Mouse (Mus musculus): ENCODE results near the gene Rbm8a. TPM values are rescaled to one million over a fixed set of nuclear protein-coding genes. Genes with fewer than 3 reads are reported as not detected.

The Rbm8a gene
- total RNA-seq (2014; fragmentation: Nextera tagmentation) = 174 and 189 TPM in 2 replicates
- total RNA-seq (2017) = 95.5 and 108 TPM in 2 replicates

GRCm38 (mm10) chr3:96629729-96630600 is at the start of gene Rbm8a:
TSS of gene Rbm8a (plus strand) at chr3:96629933.
- ATAC-seq (replicated peaks; ENCODE audit: low FRiP score, low TSS enrichment, poor library complexity, severe bottlenecking) = peak; percentile 95

DNA sequence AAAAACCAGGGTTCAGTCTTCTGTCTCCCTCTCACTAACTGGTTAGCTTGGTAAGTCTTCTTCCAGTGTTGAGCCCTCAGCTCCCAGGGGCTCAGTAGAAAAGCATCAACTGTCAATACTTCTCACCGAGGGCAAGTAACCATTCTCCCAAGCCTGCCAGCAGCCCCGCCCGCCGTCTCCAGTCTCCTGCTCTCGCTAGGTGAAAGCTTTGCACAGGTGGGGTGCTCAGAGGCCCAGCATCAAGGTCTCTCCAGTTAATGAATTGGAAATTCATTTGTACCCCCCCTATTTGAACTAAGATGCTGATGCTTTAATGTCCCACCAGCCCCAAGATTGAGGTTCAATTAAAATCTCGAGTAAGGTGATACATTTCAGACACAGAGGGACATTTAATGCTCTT is 48.6 kb upstream of the Rbm8a start:
- ATAC-seq (replicated peaks; ENCODE audit: low FRiP score, low TSS enrichment, poor library complexity, severe bottlenecking) = no peak

GRCm38 (mm10) chr3:96581771-96582515 is 47.8 kb upstream of the Rbm8a start:
- ATAC-seq (replicated peaks; ENCODE audit: low FRiP score, low TSS enrichment, poor library complexity, severe bottlenecking) = no peak

DNA sequence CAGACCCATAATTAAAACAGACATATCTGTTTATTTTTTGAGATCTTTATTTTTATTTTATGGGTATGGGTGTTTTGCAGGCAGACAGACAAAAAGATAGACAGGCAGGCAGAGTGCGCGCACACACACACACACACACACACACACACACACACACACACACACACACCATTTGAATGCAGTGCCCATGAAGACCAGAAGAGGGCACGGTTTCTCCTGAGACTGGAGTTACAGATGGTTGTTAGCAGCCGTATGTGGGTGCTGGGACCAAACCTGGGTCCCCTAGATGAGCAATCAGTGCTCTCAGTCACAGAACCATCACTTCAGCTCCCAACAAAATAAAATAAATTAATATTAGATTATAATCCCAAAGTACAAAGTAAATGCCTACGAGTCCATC is 46.3 kb upstream of the Rbm8a start:
- ATAC-seq (replicated peaks; ENCODE audit: low FRiP score, low TSS enrichment, poor library complexity, severe bottlenecking) = no peak

DNA sequence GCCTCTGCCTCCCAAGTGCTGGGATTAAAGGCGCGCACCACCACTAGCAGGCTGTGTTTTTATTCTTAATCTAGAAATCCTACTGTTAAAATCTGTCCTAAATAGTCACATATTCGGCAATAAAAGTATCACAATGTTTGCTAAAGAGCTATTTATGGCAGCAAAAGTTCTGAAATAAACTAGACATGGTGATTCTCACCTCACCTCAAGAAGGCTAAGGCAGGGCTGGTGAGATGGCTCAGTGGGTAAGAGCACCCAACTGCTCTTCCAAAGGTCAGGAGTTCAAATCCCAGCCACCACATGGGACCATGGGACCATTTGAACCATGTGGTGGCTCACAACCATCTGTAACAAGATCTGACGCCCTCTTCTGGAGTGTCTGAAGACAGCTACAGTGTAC is 39.1 kb upstream of the Rbm8a start:
- ATAC-seq (replicated peaks; ENCODE audit: low FRiP score, low TSS enrichment, poor library complexity, severe bottlenecking) = no peak

DNA sequence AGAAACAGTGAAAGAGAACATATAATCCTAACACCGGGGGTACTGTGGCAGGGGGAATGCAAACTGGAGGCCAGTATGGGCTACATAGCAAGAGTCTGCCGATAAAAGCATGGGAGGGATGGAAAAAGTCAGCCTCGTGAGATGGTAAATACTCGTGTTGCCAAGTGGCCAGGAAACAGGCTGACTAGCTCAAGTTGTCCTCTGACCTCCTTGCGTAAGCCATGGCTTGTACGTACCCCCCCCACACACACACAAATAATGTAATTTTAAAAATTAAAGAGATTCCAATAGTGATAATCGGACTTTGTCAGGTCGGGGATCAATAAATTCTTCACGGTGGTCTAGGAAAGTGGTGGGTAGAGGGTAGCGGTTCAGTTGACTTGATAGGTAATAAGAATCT is 36.4 kb upstream of the Rbm8a start:
- no peak for ATAC-seq (replicated peaks; ENCODE audit: low FRiP score, low TSS enrichment, poor library complexity, severe bottlenecking)

GRCm38 (mm10) chr3:96593790-96594560 is 35.8 kb upstream of the Rbm8a start, which contains the start of gene Polr3gl:
TSS of gene Polr3gl (minus strand) at chr3:96594181.
- ATAC-seq (replicated peaks; ENCODE audit: low FRiP score, low TSS enrichment, poor library complexity, severe bottlenecking) = peak; percentile 94

- no peak for ATAC-seq (replicated peaks; ENCODE audit: low FRiP score, low TSS enrichment, poor library complexity, severe bottlenecking)
Measured at GRCm38 (mm10) chr3:96594851-96595250, 34.9 kb upstream of the Rbm8a start.

DNA sequence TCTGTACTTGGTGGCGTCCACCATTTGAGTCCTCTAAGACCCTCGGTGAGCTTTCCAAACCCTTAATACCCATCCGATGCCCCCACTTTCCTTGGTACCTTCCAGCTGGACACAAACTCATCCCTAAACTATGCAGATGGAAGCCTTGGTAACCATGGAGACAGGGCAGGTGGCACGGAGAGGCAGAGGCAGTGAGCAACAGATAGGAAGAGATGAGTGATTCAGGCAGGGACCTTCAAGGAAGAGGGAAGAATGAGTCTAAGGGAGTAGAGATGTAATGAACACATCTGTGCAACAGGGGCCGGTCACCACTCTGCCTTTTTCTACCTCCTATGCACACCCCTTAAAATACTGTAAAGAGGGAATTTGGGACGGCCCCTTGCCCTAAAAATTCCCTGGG is 34.1 kb upstream of the Rbm8a start:
- ATAC-seq (replicated peaks; ENCODE audit: low FRiP score, low TSS enrichment, poor library complexity, severe bottlenecking) = no peak

- ATAC-seq (replicated peaks; ENCODE audit: low FRiP score, low TSS enrichment, poor library complexity, severe bottlenecking) = no peak
Measured at GRCm38 (mm10) chr3:96596228-96596707, 33.5 kb upstream of the Rbm8a start, which contains the start of gene Ankrd34a. TSS of gene Ankrd34a (plus strand) at chr3:96596636.

DNA sequence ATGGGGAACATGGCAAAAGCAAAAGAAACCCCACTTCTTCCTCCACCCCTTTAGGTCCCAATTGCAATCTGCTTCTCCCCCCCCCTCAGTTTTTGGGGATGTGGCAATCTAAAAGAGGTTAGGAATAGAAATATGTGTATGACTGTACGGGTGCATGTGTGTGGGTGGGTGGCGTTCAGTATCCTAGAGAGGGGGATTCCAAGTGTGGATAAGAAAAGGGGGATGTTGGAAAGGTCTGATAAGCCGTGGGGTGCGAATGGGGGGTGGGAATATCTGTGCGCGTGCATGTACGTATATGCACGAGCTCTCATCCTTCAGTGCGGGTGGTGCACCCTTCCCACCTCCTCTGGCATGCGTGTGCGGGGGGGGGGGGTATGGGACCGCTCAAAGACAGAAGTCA is 32.9 kb upstream of the Rbm8a start:
- no peak for ATAC-seq (replicated peaks; ENCODE audit: low FRiP score, low TSS enrichment, poor library complexity, severe bottlenecking)

- no peak for ATAC-seq (replicated peaks; ENCODE audit: low FRiP score, low TSS enrichment, poor library complexity, severe bottlenecking)
Measured at GRCm38 (mm10) chr3:96597435-96597891, 32.3 kb upstream of the Rbm8a start.

GRCm38 (mm10) chr3:96598156-96599068 is 31.3 kb upstream of the Rbm8a start:
- ATAC-seq (replicated peaks; ENCODE audit: low FRiP score, low TSS enrichment, poor library complexity, severe bottlenecking) = no peak

GRCm38 (mm10) chr3:96599069-96599393 is 30.7 kb upstream of the Rbm8a start:
- no peak for ATAC-seq (replicated peaks; ENCODE audit: low FRiP score, low TSS enrichment, poor library complexity, severe bottlenecking)

DNA sequence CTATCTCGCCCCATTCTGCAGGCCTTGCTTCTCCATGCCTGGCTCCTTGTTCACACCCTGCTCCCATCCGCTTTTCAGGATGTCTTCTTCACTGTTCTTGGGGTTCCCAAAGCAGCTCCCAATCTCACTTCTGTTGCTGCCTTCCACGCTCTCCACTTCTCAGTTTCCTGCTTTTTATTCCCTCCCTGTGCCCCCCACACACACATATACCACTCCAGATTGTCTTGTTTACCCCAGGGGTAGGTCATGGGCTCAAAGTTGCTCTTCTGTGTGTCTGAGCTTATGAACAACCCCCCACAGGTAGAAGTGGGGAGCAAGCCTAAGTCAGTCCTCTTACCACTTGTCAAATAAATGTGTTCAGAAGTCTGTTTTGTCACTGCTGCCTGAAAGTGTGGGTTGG is 30.3 kb upstream of the Rbm8a start:
- ATAC-seq (replicated peaks; ENCODE audit: low FRiP score, low TSS enrichment, poor library complexity, severe bottlenecking) = no peak

DNA sequence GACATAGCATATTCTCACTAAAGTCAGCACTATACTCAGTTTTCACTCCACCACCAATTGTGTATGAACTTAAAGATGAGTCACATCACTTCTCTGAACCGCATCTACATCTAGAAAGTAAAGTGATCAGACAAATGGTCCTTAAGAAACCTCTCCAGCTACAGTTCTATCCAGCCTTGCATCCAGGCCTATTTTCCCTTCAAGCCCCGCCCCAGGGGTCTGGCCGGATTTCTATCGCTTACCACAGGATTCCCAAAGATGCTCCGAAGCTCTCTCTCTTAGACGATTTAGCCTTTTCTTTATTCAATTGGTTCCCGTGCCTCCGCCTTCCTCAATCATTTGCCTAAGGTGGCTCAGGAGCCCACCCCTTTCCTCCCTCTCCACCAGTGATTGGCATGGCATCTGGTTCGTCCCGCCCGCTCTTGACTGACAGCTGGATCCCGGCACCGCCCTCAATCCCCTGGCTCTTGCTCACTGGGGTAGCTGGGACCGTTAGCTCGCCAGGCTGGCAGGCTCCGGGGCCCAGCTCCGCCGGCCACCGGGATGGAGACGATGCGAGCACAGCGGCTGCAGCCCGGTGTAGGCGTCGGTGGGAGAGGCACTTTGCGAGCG is 29.0 kb upstream of the Rbm8a start, which contains the start of gene Lix1l:
Lix1l (plus strand) TSS at position 511 of the 612 bp plus-strand sequence.
- peak; percentile 97 for ATAC-seq (replicated peaks; ENCODE audit: low FRiP score, low TSS enrichment, poor library complexity, severe bottlenecking)

DNA sequence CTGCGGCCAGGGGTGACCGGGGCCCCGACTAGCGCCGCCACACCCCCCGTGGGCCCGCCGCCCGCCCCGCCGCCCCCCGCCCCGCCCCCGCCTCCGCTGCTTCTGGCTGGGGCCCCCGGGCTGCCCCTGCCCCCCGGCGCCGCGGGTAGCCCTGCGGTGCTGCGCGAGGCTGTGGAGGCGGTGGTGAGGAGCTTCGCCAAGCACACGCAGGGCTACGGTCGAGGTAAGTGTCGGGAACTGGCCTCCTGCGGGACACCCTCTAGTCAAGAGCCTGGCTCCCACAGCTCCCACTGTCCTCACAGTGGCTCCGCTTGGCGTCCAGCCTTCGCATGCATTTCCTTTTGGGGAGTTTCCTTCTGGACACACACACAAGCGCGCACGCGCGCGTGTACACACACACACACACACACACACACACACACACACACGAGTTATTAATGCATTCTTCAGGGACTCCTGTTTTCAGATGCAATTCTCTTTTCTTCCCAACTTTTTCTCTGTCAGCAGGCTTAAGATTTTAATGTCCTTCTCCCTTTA is 28.4 kb upstream of the Rbm8a start:
- ATAC-seq (replicated peaks; ENCODE audit: low FRiP score, low TSS enrichment, poor library complexity, severe bottlenecking) = no peak
